Mouse (Mus musculus) limb, embryonic 11.5 days (tissue): Measurements from ENCODE around the gene 1810009A15Rik. TPM values are rescaled to one million over a fixed set of nuclear protein-coding genes. Genes with fewer than 3 reads are reported as not detected.
"Not testable (repeated sequence)": the region's sequence is repeated elsewhere in the genome, so short reads cannot be mapped to it uniquely, and the experiment has no call there.

Experiments used
- ATAC-seq: fragments of 200-750 bp; cut with Nextera tagmentation; 2 replicates; pipeline ENCODE4 v1.8.0; 2017; ENCODE audit warnings: low read depth; ENCODE audit not compliant: insufficient number of reproducible peaks, low FRiP score, low TSS enrichment
- DNase-seq: peaks from one replicate; pipeline ENCODE4 v3.0.0-alpha.2; 2015; ENCODE audit warnings: low spot score
- H3K27ac ChIP-seq: fragments of 300-500 bp; sonication (generic); replicated peaks from 2 replicates; pipeline ENCODE4 v1.5.1; 2014; ENCODE audit warnings: low read depth, mild to moderate bottlenecking, low read length
- H3K27me3 ChIP-seq: fragments of 300-500 bp; sonication (generic); 2 replicates; pipeline ENCODE4 v1.6.1; 2014; ENCODE audit warnings: mild to moderate bottlenecking, low read length, mixed read lengths; ENCODE audit not compliant: control insufficient read depth, insufficient read depth
- H3K36me3 ChIP-seq: fragments of 300-500 bp; sonication (generic); 2 replicates; pipeline ENCODE4 v1.6.1; 2014; ENCODE audit warnings: mild to moderate bottlenecking, low read length, moderate library complexity, mixed read lengths; ENCODE audit not compliant: control insufficient read depth, insufficient read depth
- H3K4me1 ChIP-seq: fragments of 300-500 bp; sonication (generic); 2 replicates; pipeline ENCODE4 v1.6.1; 2014; ENCODE audit warnings: low read length, mixed read lengths; ENCODE audit not compliant: control insufficient read depth, insufficient read depth
- H3K4me2 ChIP-seq: fragments of 300-500 bp; sonication (generic); 2 replicates; pipeline ENCODE4 v1.6.1; 2014; ENCODE audit warnings: low read depth, mild to moderate bottlenecking, moderate library complexity; ENCODE audit not compliant: severe bottlenecking
- H3K4me3 ChIP-seq: fragments of 300-500 bp; sonication (generic); 2 replicates; pipeline ENCODE4 v1.5.1; 2014; ENCODE audit warnings: low read depth, low read length
- H3K9ac ChIP-seq: fragments of 300-500 bp; sonication (generic); 2 replicates; pipeline ENCODE4 v1.6.1; 2014; ENCODE audit warnings: mild to moderate bottlenecking, low read length
- H3K9me3 ChIP-seq: fragments of 300-500 bp; sonication (generic); 2 replicates; pipeline ENCODE4 v1.6.1; 2016; ENCODE audit warnings: low read length; ENCODE audit not compliant: control insufficient read depth
- WGBS: fragments of 180-500 bp; shearing (Covaris S2); extraction: QIAGEN DNeasy Blood & Tissue Kit; methylation state at CpG from one replicate; pipeline ENCODE4 v1.1.7; 2014; 5-methylcytosine and 5-hydroxymethylcytosine counted together
- polyA plus RNA-seq: library from polyadenylated mRNA; unstranded; fragments of >200 nt; fragmentation: Nextera tagmentation; extraction: Ambion mirVana; gene quantifications from 2 replicates; pipeline ENCODE4 v1.2.1, GENCODE M21; 2014

The 1810009A15Rik gene
- polyA plus RNA-seq, 1 experiment from 2014 or later: 132 TPM

- no peak for DNase-seq
- Histone ChIP-seq H3K4me3 (peak overlapping the region; percentile 73; the same call in 1 of the 2 replicates), H3K9ac (no peak overlapping the region; the same call in 1 of the 2 replicates), H3K27me3 (no peaks in the 10 kb centered on the region), H3K36me3 (peaks cover 6% of the 10 kb centered on the region; the same call in 1 of the 2 replicates), H3K27ac (peak overlapping the region; percentile 63), H3K9me3 (no peaks in the 10 kb centered on the region), H3K4me1 (peaks cover 6% of the 10 kb centered on the region; the same call in 1 of the 2 replicates), H3K4me2 (no peak overlapping the region; the same call in none of the 2 replicates)
- ATAC-seq: no peak
- 63% methylated on average over 1 of the region's 1 CpGs for WGBS
Measured at GRCm38 (mm10) chr19:8886916-8887584, 1.6 kb upstream of the 1810009A15Rik start.

GRCm38 (mm10) chr19:8887585-8888463, 829 bp upstream of the 1810009A15Rik start:
- Histone ChIP-seq H3K36me3 (peaks cover 6% of the 10 kb centered on the region; the same call in 1 of the 2 replicates), H3K9me3 (no peaks in the 10 kb centered on the region), H3K27ac (peak overlapping the region; percentile 63), H3K27me3 (no peaks in the 10 kb centered on the region), H3K4me1 (peaks cover 6% of the 10 kb centered on the region; the same call in 1 of the 2 replicates), H3K4me2 (peak overlapping the region; percentile 77), H3K9ac (peak overlapping the region; percentile 80), H3K4me3 (peak overlapping the region; percentile 73)
- peak; percentile 26 for DNase-seq
- no peak for ATAC-seq
- WGBS: 16% methylated on average over 19 of the region's 19 CpGs

GRCm38 (mm10) chr19:8892829-8893766, 4.4 kb downstream of the 1810009A15Rik start, which contains the start of gene Ints5:
TSS of gene Ints5 (plus strand) at chr19:8893005.
- H3K27ac ChIP-seq: peak within 1 kb of the TSS; percentile 56; the same call in 1 of the 2 replicates
- peak within 1 kb of the TSS; percentile 83 for H3K4me2 ChIP-seq
- H3K4me1 ChIP-seq: peaks cover 9% of the 10 kb centered on the region; the same call in 1 of the 2 replicates
- peaks cover 17% of the 10 kb centered on the region; the same call in 1 of the 2 replicates for H3K36me3 ChIP-seq
- peak; percentile 44; the same call in 1 of the 2 replicates for ATAC-seq
- H3K9me3 ChIP-seq: no peaks in the 10 kb centered on the region
- peak within 1 kb of the TSS; percentile 86 for H3K4me3 ChIP-seq
- 3% methylated on average over 54 of the region's 54 CpGs for WGBS
- DNase-seq: peak; percentile 91
- peak within 1 kb of the TSS; percentile 86 for H3K9ac ChIP-seq
- no peaks in the 10 kb centered on the region for H3K27me3 ChIP-seq

GRCm38 (mm10) chr19:8895397-8895960, 6.8 kb downstream of the 1810009A15Rik start:
- Histone ChIP-seq H3K9ac (no peak overlapping the region), H3K9me3 (no peaks in the 10 kb centered on the region), H3K4me1 (peaks cover 15% of the 10 kb centered on the region; the same call in 1 of the 2 replicates), H3K27me3 (no peaks in the 10 kb centered on the region), H3K4me2 (0 out of 2 replicates have a peak overlapping the region, but pooled peaks have one; percentile 15), H3K27ac (no peak overlapping the region), H3K4me3 (no peak overlapping the region), H3K36me3 (peaks cover 16% of the 10 kb centered on the region; the same call in 1 of the 2 replicates)
- no peak for DNase-seq
- WGBS: 94% methylated on average over 9 of the region's 9 CpGs
- ATAC-seq: no peak

- H3K4me3 ChIP-seq, DNase-seq, H3K4me2 ChIP-seq, H3K27ac ChIP-seq, H3K27me3 ChIP-seq, H3K9me3 ChIP-seq, ATAC-seq, H3K9ac ChIP-seq: not testable (repeated sequence)
- H3K36me3 ChIP-seq: peaks cover 11% of the 10 kb centered on the region; the same call in 1 of the 2 replicates
- peaks cover 15% of the 10 kb centered on the region; the same call in 1 of the 2 replicates for H3K4me1 ChIP-seq
- WGBS: 78% methylated on average over 5 of the region's 5 CpGs
Measured at GRCm38 (mm10) chr19:8896231-8896630, 7.6 kb downstream of the 1810009A15Rik start.

- not testable (repeated sequence) for H3K9me3 ChIP-seq, H3K27me3 ChIP-seq
- H3K9ac ChIP-seq: peak overlapping the region; percentile 97
- H3K4me3 ChIP-seq: peak overlapping the region; percentile 98
- H3K4me2 ChIP-seq: peak overlapping the region; percentile 71
- H3K4me1 ChIP-seq: peaks cover 15% of the 10 kb centered on the region; the same call in 1 of the 2 replicates
- DNase-seq: peak; percentile 58
- peak overlapping the region; percentile 30; the same call in 1 of the 2 replicates for H3K27ac ChIP-seq
- WGBS: 23% methylated on average over 21 of the region's 21 CpGs
- ATAC-seq: peak; percentile 56; the same call in 1 of the 2 replicates
- H3K36me3 ChIP-seq: peaks cover 18% of the 10 kb centered on the region; the same call in 1 of the 2 replicates
Measured at GRCm38 (mm10) chr19:8897211-8897864, 8.7 kb downstream of the 1810009A15Rik start.
